Mouse (Mus musculus) hindlimb bud, embryonic 11.5 days (tissue): Measurements from ENCODE around the gene Aym1.
"Not testable (repeated sequence)": the region's sequence is repeated elsewhere in the genome, so short reads cannot be mapped to it uniquely, and the experiment has no call there.

Source experiments
- DNase-seq: peaks from one replicate; pipeline ENCODE4 v3.0.0-alpha.2; 2012; ENCODE audit warnings: low read depth, low spot score; ENCODE audit errors: extremely low spot score

Gene Aym1

GRCm38 (mm10) chr5:113357186-113357585, at the start of gene Aym1:
Gene Aym1 (plus strand): TSS chr5:113357294.
- no peak for DNase-seq

- DNase-seq: no peak
These were observed 47.4 kb upstream of the Aym1 start for GRCm38 (mm10) chr5:113309491-113310376.

- DNase-seq: no peak
These were observed 46.6 kb upstream of the Aym1 start, which contains the start of gene Sgsm1 for GRCm38 (mm10) chr5:113310377-113311003. Gene Sgsm1 (minus strand): TSS chr5:113310786.

GRCm38 (mm10) chr5:113313998-113314397, 43.1 kb upstream of the Aym1 start:
- no peak for DNase-seq

GRCm38 (mm10) chr5:113323784-113324638, 33.1 kb upstream of the Aym1 start:
- DNase-seq: no peak

- no peak for DNase-seq
These were observed 27.6 kb upstream of the Aym1 start for GRCm38 (mm10) chr5:113329463-113329862.

GRCm38 (mm10) chr5:113330202-113330601, 26.9 kb upstream of the Aym1 start:
- DNase-seq: no peak

GRCm38 (mm10) chr5:113332239-113332638, 24.9 kb upstream of the Aym1 start:
- DNase-seq: no peak

- DNase-seq: no peak
These were observed 24.2 kb upstream of the Aym1 start for GRCm38 (mm10) chr5:113332899-113333298.

- DNase-seq: no peak
These were observed 22.2 kb upstream of the Aym1 start for GRCm38 (mm10) chr5:113334621-113335530.

- no peak for DNase-seq
These were observed 21.4 kb upstream of the Aym1 start for GRCm38 (mm10) chr5:113335732-113336131.

GRCm38 (mm10) chr5:113336281-113336680, 20.8 kb upstream of the Aym1 start:
- DNase-seq: no peak

GRCm38 (mm10) chr5:113344635-113345386, 12.3 kb upstream of the Aym1 start:
- DNase-seq: no peak

GRCm38 (mm10) chr5:113345781-113346180, 11.3 kb upstream of the Aym1 start:
- DNase-seq: no peak

GRCm38 (mm10) chr5:113346651-113347050, 10.4 kb upstream of the Aym1 start:
- DNase-seq: not testable (repeated sequence)

GRCm38 (mm10) chr5:113347593-113347992, 9.5 kb upstream of the Aym1 start:
- no peak for DNase-seq

GRCm38 (mm10) chr5:113348597-113348996, 8.5 kb upstream of the Aym1 start:
- no peak for DNase-seq

- DNase-seq: no peak
These were observed 7.9 kb upstream of the Aym1 start for GRCm38 (mm10) chr5:113349226-113349625.

- no peak for DNase-seq
These were observed 7.3 kb upstream of the Aym1 start for GRCm38 (mm10) chr5:113349810-113350209.
